Mouse (Mus musculus): ENCODE data around the gene Magi2.
A peak's percentile ranks its signal among the peaks of the same experiment; 100 is the strongest.

Magi2 gene

GRCm38 (mm10) chr5:20598196-20598595 is 1371.4 kb downstream of the Magi2 start:
- DNase-seq (ENCODE audit: low spot score in 2 of 2) = no peak

GRCm38 (mm10) chr5:20603756-20604469 is 1377.1 kb downstream of the Magi2 start:
- DNase-seq (ENCODE audit: low spot score in 2 of 2) = no peak

GRCm38 (mm10) chr5:20606497-20606896 is 1379.7 kb downstream of the Magi2 start:
- DNase-seq (ENCODE audit: low spot score in 2 of 2) = no peak

- no peak for DNase-seq (ENCODE audit: low spot score in 2 of 2)
These were observed 1380.7 kb downstream of the Magi2 start for GRCm38 (mm10) chr5:20607503-20607902.

GRCm38 (mm10) chr5:20609206-20609935 is 1382.5 kb downstream of the Magi2 start:
- no peak for DNase-seq (ENCODE audit: low spot score in 2 of 2)

- DNase-seq (ENCODE audit: low spot score in 2 of 2) = no peak
These were observed 1383.8 kb downstream of the Magi2 start for GRCm38 (mm10) chr5:20610640-20611039.

DNA sequence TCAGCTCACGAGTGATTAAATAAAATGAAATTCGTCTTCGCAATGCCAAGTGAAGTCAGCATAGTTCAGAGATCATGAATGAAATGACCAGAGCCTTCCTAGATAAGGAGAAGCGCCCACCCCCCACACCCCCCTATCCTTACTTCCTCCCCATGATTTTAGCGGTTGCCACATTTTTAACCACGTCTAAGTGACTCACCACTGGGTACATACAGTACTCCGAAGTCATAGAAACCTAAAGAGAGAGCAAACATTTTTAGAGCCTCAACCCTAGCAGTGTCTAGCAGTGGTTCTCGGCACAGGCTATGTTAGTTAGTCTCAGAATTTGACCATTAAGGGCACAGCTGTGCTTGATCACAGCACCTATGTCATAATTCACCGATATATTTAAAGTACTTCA is 1385.8 kb downstream of the Magi2 start:
- DNase-seq (ENCODE audit: low spot score in 2 of 2) = no peak

DNA sequence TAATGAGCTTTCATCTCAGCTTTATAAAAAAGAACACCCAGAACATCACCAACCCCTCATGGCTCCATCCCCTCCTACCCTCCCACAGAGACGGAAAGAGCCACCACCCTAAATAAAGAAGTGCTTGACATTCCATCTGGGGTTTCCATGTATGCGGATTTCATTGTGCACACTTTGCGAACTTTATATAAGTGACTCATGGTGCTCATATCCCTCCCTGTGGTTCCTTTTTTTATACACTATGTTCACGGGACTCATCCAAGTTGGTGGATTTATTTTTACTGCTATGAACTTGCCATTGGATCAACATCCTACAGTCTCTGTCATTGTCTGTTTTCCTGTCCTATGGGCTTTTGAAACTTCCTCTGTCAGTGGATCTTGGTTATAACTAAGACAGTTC is 1388.1 kb downstream of the Magi2 start:
- peak in 1 of 2 experiments; percentile 39 for DNase-seq (ENCODE audit: low spot score in 2 of 2)

- no peak for DNase-seq (ENCODE audit: low spot score in 2 of 2)
These were observed 1394.0 kb downstream of the Magi2 start for GRCm38 (mm10) chr5:20620596-20621511.

DNA sequence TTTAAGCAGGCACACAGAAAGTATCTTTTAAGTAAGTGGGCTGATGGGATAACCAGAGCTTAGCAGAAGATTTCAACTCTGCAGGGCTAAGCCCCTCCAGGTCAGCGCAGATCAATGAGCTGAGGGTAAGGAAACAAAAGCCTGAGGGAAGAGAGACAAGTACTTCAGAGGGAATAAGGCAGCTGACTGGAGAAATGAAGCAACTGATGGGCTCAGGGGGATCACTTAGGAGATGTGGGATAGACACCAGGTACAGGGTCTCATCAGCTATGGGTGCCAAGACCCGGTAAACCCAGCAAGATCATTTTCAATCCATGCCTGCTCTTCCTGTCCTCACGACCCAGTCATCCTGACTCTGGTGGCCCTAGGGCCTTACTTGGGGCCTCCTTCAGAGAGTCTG is 1395.6 kb downstream of the Magi2 start:
- DNase-seq (ENCODE audit: low spot score in 2 of 2) = no peak

- no peak for DNase-seq (ENCODE audit: low spot score in 2 of 2)
These were observed 1396.2 kb downstream of the Magi2 start for GRCm38 (mm10) chr5:20622837-20623573.

DNA sequence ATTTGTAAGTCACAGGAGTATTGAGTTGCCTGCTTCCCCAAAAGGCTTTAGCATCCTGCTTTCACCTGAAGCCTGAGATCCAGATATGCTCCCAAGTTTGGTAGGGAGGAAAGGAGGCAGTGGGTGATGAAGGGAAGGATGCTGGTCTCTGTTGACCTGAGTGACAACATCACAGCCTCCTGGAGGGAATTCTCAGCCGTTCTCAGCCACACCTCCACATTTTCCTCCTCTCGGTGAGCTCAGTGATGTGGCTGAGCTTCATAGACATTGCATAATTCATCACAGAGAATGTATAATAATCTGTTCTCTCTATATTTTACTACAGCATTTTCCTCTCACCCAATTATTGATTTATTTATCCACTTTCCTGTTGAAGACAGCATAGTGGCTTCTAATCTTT is 1398.3 kb downstream of the Magi2 start:
- DNase-seq (ENCODE audit: low spot score in 2 of 2) = no peak

DNA sequence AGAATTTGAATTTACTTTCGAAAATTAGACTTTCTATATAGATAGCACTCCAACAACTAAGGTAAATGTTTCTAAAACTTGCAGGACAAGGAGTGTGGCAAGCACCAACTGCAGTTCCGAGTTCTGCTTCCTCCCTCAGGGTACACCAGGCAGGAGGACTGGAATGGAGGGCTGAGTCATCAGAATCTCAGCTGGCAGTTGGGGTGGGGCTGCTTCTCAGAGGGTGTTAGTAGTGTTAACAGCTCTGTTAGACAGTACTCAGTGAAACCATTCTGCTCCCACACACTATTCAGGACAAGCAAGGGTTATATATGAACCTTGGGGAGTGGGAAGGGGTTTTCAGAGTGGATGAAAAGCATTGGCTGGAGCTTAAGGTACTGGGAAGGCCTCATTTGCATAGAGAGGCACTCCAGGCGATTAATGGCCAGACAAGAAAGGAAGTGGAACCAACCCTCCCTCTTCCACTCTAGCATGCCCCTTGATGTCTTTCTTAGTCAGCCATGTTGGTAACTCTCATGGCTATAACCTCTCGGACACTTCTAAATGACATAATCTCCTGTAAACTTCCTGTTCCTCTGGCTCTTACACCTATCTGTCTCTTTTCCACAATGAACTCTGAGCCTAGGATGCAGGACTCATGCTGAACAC is 1402.2 kb downstream of the Magi2 start:
- DNase-seq (ENCODE audit: low spot score in 2 of 2) = peak in 1 of 2 experiments; percentile 73

DNA sequence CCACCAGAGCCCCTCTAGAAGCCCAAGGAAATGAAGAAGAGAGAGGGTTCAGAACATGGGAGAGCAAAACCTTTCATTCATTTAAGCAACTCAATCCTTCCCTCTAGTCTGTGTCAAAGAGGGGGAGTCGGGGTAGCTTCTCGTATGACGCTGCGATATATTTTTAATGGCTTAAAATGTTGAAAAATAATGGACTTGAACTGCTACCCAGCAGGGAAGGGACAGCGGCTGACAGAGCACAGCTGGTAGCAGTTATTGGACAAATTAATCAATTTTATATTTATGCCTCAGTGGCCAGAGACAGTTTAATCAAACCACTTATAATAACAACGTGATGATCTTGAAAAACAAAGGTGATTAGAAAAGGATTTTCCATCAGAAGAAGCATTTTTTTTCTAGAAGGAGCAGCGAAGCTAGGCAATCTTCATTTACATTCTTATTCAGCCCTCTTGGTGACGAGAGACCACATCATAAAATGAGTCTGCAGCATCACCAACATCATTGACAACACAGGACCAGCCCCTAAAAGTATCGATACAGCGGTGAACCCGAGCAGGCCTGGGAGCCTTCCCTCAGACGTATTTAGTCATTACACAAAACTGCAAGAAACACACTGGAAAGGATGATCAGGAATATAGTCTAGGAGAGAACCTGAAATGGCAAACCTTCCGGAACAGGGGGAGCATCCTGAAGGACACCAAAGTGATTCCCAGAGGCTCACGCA is 1407.4 kb downstream of the Magi2 start:
- no peak for DNase-seq (ENCODE audit: low spot score in 2 of 2)

DNA sequence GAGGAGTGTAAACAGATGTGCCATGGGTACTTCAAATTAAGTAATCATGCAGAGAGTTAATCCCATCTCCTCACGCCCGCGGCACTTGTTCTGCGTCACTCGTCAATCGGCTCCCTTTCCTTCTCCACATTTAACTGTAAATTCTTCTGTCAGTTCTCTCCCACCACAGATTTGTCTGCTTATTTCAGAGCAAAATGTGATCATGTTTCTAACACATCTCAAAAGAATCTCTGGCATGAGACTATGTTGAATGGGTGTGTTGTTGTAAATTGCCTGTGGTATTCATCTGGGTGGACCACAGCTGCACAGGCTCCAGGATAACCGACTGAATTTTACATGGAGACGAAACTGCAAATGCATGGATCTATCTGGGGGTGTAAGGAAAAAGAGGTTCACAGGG is 1408.0 kb downstream of the Magi2 start:
- DNase-seq (ENCODE audit: low spot score in 2 of 2) = no peak

DNA sequence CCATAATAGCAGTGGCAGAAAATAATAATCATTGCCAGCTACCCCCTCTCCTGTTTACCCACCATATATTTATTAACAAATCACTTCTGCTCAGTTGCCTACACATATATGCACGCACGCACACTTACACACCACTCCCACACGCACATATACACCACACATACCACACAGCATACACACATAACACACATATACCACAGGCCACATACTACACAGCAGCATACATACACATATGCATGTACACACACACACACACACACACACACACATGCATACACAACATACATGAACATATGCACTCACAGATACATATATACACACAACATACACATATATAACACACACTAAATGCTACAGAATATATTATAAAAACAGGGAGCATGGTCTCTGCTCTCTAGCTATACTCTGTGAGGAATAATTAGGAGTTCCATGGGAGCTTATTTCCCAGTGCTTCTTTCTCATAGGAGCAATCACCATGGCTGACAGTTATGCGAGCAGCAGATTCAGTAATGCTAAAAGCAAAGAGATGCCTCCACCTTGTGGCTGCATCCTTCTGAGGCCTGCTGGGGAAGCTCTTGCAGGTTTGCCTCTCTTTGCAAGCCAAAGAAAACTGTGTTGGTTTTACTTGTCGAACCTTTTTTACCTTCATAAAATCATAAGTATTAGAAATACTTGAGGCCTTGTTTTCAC is 1410.6 kb downstream of the Magi2 start:
- DNase-seq (ENCODE audit: low spot score in 2 of 2) = no peak

DNA sequence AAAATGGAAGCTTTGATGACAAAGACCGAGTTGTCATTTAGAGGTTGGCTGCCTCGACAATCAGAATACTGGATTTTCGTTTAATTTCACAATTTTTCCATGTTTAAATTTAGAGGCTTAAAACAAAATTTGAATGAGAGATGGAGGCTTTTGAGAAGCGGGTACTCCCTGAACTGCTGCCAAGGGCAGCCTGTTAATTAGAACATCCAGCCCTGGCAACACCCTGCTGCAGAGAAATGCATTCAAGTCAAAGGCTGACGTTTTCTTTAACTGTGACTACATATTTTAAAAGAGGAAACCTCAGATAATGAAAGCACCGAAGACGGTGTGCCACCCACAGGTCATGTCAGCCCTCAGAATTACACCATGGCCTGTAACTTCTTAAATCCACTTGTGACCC is 1415.4 kb downstream of the Magi2 start:
- no peak for DNase-seq (ENCODE audit: low spot score in 2 of 2)

DNA sequence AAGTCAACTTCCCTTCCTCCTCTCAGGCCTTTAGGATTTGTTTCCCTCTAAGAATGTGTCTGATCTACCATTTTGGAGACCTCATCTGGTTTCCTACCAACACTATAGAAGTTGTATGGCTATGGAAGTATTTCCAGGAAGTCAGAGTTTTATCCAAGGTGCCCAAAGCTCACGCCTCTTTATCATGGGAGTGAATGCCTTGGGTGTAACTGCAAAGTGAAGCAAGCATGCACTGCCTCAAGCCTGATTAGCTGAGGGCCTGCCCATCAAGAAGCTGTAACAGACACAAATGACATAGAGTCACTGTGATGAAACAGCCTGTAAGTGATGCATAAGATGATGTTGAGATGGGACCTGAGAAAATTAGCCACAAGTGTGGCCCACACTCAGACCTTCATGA is 1416.9 kb downstream of the Magi2 start:
- no peak for DNase-seq (ENCODE audit: low spot score in 2 of 2)

- DNase-seq (ENCODE audit: low spot score in 2 of 2) = no peak
These were observed 1420.1 kb downstream of the Magi2 start for GRCm38 (mm10) chr5:20646947-20647346.

Data from right cerebral cortex, postnatal 36 days (tissue).